Mouse (Mus musculus) gastrocnemius, adult 8-10 months (tissue): ENCODE results near the gene Gm3685. TPM values are rescaled to one million over a fixed set of nuclear protein-coding genes. Genes with fewer than 3 reads are reported as not detected.
"Not testable (repeated sequence)": the region's sequence is repeated elsewhere in the genome, so short reads cannot be mapped to it uniquely, and the experiment has no call there.

Experiments used
- DNase-seq, 2 experiments: peaks; one replicate each; pipeline ENCODE4 v3.0.0; 2022; ENCODE audit warnings: low spot score in 2 of 2
- total RNA-seq, 4 experiments: library from RNA; stranded (reverse); gene quantifications; 2 replicates each; pipeline ENCODE4 v1.2.4; 2022

The Gm3685 gene
- not detected for total RNA-seq

DNA sequence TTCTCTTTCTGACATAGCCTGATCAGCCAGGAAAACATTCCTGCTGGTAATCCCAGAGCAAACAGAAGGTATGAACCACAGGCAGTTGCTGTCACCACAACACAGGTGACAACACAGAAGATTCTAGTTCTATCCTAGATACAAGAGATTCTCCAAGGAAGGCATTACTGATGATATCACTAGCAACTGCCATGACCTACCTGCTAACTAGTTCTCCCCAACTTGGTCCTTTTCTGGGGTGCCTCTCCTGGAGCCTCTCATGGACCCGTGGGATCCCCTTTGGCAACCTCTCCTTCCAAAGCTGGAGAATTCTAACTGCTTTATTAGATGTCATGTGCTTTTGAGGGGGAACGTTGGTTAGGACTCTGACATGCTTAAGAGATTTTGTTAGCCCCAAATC is at the start of gene Gm3685:
Gene Gm3685 (minus strand): TSS at position 101 of the 400 bp plus-strand sequence.
- not testable (repeated sequence) for DNase-seq

DNA sequence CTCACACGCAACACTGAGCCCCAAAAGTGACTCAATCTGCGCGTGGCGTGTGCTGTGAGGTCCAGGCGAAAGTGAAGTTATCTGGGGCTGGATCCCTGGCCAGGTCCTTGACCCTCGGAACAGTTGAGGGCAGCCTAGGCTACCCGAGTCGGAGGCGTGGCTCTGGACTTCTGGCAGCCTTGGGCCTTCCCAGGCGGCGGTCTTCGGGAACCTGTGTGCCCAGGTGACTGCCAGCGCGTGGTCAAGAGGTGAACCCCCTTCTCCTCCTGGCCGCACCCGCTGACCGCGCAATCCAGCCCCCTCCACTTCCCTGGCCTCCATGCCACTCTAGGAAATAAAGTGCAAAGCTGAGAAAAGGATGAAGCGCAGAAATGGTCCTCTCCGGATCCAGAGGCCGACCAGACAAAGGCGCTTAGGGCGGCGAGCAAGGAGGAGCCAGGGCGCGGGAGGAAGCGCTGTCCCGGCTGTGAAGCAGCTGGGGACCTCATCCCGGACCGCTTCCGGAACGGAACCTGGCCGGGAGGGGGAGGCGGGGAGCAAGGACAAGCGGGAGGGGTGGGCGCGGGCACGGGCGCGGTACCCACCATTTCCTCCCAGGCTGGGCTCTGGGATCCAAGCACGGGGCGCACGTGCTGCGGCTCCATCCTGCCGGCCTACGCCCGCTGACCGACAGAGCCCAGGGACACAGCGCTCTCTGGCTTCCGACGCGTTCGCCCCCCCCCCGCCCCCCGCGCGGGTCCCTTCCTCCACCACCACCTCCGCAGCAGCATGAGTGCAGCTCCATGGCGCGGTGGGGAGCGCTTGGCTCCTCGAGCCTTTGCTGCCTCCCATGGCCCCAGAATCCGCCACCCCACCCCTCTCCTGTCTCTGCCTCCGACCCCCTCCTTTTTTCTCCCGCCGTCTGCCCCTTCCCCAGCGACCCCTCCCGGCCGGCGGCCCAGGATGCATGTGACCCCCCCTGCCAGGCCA is 17.7 kb downstream of the Gm3685 start, which contains the start of gene Gm10406:
Gene Gm10406 (minus strand): TSS at position 669 of the 969 bp plus-strand sequence.
- not testable (repeated sequence) for DNase-seq

DNA sequence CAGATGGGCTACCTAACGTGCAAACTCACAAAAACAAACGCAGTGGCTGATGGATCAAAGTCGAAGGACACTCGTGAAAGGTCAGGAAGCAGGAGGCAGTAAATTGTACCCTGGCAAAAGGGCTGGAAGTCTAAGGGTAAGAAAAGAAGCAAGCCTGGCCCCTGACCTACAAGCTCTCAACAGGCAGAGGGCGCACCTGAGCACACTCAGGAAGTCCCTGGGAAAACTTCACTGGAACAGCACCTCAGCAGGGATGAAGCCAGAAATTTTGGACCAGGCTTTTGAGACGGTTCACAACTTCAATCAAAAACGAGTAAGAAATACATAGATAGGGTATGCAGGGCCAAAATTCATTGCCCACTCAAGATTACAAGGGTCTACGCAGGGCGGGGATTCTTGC is 18.5 kb downstream of the Gm3685 start:
- DNase-seq = not testable (repeated sequence)

Other genes starting within 250 kb of the Gm3685 start
- gene Gm3642, start 204.7 kb downstream of the Gm3685 start, total RNA-seq = not detected
- under 1 TPM in 1 of 4 experiments, not detected in 3; 0.20 TPM for gene Gm3667, start 155.0 kb downstream of the Gm3685 start, total RNA-seq
- gene Gm6356, start 71.2 kb downstream of the Gm3685 start, total RNA-seq = not detected
- under 1 TPM in 1 of 4 experiments, not detected in 3; 0.17 TPM for gene Gm10406, start 17.5 kb downstream of the Gm3685 start, total RNA-seq
- under 1 TPM in 2 of 4 experiments, not detected in 2; 0.20 to 0.24 TPM for gene Gm3696, start 55.7 kb upstream of the Gm3685 start, total RNA-seq
- gene Gm6676, start 80.4 kb upstream of the Gm3685 start, total RNA-seq = not detected
- not detected for gene Gm3512, start 129.6 kb upstream of the Gm3685 start, total RNA-seq
- not detected for gene Gm16434, start 149.6 kb upstream of the Gm3685 start, total RNA-seq
- gene Gm3727, start 219.7 kb upstream of the Gm3685 start, total RNA-seq = not detected